Mouse (Mus musculus) bone marrow, adult 2 months (tissue): ENCODE measurements around the gene Dbx2. TPM values are rescaled to one million over a fixed set of nuclear protein-coding genes. Genes with fewer than 3 reads are reported as not detected.

ENCODE experiments used
- H3K27ac ChIP-seq: fragments of 200-500 bp; 2 replicates; pipeline ENCODE4 v1.5.1; 2012; ENCODE audit warnings: low read depth, mild to moderate bottlenecking, control low read depth, inconsistent platforms, low read length; ENCODE audit not compliant: control insufficient read depth, poor library complexity, insufficient read depth
- H3K4me1 ChIP-seq: fragments of 200-500 bp; 2 replicates; pipeline ENCODE4 v1.6.1; 2011; ENCODE audit warnings: low read length; ENCODE audit not compliant: control insufficient read depth, insufficient read depth
- H3K4me3 ChIP-seq: fragments of 200-500 bp; replicated peaks from 2 replicates; pipeline ENCODE3; 2011; ENCODE audit warnings: mild to moderate bottlenecking, low read depth, low read length, control low read depth; ENCODE audit not compliant: control insufficient read depth
- CTCF ChIP-seq: fragments of 200-500 bp; IDR thresholded peaks from 2 replicates; pipeline ENCODE4 v1.5.1; 2011; ENCODE audit warnings: low read length, control low read depth; ENCODE audit not compliant: control insufficient read depth, insufficient read depth
- POLR2A ChIP-seq: fragments of 200-500 bp; IDR thresholded peaks from 2 replicates; pipeline ENCODE4 v1.6.1; 2011; ENCODE audit warnings: low read depth, mild to moderate bottlenecking, control low read depth, low read length, borderline replicate concordance; ENCODE audit not compliant: control insufficient read depth
- WGBS: fragments of 180-500 bp; shearing (Covaris S2); methylation state at CpG from one replicate; pipeline ENCODE4 v1.1.7; 2018; 5-methylcytosine and 5-hydroxymethylcytosine counted together
- polyA plus RNA-seq: library from polyadenylated mRNA; stranded (reverse); fragments of >200 nt; gene quantifications from 2 replicates; pipeline ENCODE4 v1.2.4, GENCODE M21; 2011; ENCODE audit warnings: low replicate concordance; ENCODE audit not compliant: missing spikeins, insufficient read depth, insufficient read length

Dbx2 gene
- polyA plus RNA-seq = not detected in 2 replicates

DNA sequence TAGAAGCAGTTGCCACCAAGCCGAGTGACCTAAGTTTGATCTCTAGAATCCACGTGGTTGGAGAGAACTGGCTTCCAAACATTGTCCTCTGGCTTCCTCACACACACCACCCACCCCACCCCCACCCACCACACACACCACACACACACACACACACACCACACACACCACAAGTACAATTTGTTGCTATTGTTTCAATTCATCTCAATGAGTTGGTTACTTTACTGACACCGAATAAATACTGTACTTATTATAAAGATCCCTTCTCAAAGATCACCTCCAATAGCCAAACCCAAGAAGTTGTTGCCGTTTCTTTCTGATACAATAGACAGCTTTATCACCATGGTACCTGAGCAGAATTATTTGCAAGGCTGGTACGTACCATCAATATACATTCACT lies at the start of gene Dbx2:
Dbx2 (minus strand) TSS at position 101 of the 400 bp plus-strand sequence.
- H3K27ac ChIP-seq = no peak within 1 kb of the TSS
- no peaks in the 10 kb centered on the region; the same call in 1 of the 2 replicates for H3K4me1 ChIP-seq
- no peak for TF ChIP-seq POLR2A
- TF ChIP-seq CTCF = no peak
- WGBS = 73% methylated on average over 5 of the region's 5 CpGs
- no peak within 1 kb of the TSS for H3K4me3 ChIP-seq

DNA sequence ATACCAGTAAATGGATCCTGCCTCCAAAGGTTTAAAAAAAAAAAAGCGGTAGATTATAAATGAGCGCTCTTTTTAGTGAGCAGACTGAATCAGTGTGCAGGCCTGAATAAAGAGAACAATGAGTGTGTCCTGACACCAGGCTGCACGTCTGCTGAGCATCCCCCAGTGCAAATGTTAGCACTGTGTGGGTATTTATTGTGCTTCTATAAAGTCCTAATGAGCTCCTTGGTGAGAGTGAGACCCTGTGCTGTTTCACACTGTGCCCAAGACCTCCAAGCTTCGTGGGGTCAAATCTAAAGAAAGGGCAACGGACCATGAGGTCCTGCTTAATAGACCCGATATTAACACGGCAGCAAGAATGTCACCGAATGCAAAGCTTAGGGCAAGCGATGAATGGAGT lies 46.4 kb upstream of the Dbx2 start:
- H3K4me1 ChIP-seq = no peaks in the 10 kb centered on the region
- no peak overlapping the region for H3K27ac ChIP-seq
- WGBS = 82% methylated on average over 9 of the region's 9 CpGs
- TF ChIP-seq POLR2A (no peak), CTCF (no peak)
- H3K4me3 ChIP-seq = no peak overlapping the region

DNA sequence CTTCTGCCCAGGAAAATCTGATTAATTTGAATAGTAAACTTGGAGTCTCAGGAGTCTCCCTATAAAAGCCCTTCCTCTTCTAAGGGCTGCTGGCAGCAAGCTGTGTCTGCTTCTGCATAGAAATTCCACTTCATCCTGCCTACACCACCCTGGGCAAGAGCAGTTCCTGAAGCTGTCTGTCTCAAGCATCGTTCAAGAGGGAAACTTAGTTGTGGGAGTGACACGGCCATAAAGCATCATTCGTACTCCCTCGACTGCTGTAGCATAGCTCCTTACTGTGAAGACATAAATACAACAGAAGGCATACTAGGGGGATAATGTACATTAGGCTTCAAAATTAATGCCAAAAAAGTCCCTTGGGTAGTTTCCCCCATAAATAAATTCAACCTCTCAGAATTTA lies 45.8 kb upstream of the Dbx2 start:
- TF ChIP-seq CTCF (no peak), POLR2A (no peak)
- H3K27ac ChIP-seq = no peak overlapping the region
- no peaks in the 10 kb centered on the region for H3K4me1 ChIP-seq
- H3K4me3 ChIP-seq = no peak overlapping the region
- WGBS = 60% methylated on average over 4 of the region's 4 CpGs

DNA sequence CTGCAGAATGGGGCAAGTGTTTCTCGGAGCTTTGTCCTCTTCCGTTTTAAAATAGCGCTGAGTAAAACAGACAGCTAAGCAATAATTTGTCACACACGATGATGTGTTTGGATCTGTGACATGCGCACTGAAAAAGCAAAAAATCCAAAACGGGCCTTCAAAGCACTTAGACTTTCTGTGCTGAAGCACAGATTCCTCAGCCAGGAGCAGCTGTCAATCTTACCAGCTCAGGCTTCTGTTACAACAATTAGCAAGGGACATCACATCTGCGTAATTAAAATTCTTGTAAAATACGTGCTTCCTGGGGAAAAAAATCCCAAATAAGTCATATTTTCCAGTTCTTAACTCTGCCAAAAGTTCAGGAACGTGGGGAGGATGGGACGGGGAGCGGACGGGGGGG lies 43.6 kb upstream of the Dbx2 start:
- Histone ChIP-seq H3K27ac (no peak overlapping the region), H3K4me3 (no peak overlapping the region), H3K4me1 (no peaks in the 10 kb centered on the region)
- TF ChIP-seq CTCF (no peak), POLR2A (no peak)
- 80% methylated on average over 12 of the region's 12 CpGs for WGBS

DNA sequence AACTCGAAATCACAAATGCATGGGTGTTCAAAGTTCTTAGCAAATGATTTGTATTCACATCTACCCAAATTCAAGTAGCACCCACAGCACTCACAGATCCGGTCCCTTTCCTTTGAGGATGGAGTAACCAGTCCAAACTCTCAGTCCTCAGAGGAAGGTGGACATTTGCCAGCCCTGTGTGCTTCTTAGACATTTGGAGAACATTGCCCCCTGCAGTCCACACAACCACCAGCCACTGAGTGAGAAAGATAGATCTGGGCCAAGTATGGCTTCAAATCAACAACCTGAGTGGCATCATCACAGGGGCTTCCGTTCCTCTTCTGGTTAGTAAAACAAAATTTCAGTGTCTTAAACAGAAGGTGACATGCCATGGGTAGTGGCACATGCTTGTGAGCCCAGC lies 38.0 kb upstream of the Dbx2 start:
- Histone ChIP-seq H3K27ac (no peak overlapping the region), H3K4me1 (no peaks in the 10 kb centered on the region), H3K4me3 (no peak overlapping the region)
- 74% methylated on average over 3 of the region's 3 CpGs for WGBS
- no peak for TF ChIP-seq POLR2A
- TF ChIP-seq CTCF = no peak

DNA sequence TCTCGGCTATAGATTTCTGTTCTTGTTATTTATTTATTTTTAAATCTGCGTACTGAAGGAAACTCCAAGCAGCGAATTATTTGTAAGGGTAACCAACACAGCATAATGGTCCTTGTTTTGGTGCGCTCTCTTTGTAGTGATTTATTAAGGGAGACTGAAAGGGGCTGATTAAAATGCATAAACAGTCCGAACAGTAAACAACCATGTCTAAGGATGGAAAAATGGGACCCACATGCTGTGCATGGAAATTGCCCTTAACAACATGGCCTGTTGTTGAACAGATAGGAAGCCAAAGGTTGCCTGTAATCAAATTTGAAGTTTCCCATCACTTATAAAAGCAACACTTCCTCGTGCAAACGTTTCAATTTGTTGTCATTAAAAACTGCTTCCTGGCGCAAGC lies 35.8 kb upstream of the Dbx2 start:
- Histone ChIP-seq H3K4me1 (no peaks in the 10 kb centered on the region), H3K27ac (no peak overlapping the region), H3K4me3 (no peak overlapping the region)
- TF ChIP-seq POLR2A = no peak
- TF ChIP-seq CTCF = no peak
- WGBS = 72% methylated on average over 8 of the region's 8 CpGs

DNA sequence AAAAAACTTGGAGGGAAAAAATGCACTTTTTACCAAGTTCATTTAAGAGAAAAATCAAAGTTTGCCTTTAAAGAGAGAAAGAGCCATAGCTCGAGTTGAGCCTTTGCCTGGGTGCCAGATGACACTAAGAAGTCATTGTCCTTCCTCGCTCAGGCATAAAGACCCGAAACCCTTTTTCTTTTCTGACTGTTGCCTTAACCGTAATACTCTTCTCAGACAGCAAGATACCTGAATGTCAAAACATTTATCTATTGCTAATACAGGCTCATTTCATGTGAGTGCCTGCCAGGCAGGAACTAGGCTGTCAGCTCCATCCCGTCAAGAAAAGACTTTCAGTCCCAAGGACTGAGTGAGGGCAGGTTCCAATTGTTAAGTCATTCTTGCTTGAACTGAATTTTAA lies 35.4 kb upstream of the Dbx2 start:
- 73% methylated on average over 5 of the region's 5 CpGs for WGBS
- Histone ChIP-seq H3K4me1 (no peaks in the 10 kb centered on the region), H3K27ac (no peak overlapping the region), H3K4me3 (no peak overlapping the region)
- TF ChIP-seq CTCF = no peak
- no peak for TF ChIP-seq POLR2A

DNA sequence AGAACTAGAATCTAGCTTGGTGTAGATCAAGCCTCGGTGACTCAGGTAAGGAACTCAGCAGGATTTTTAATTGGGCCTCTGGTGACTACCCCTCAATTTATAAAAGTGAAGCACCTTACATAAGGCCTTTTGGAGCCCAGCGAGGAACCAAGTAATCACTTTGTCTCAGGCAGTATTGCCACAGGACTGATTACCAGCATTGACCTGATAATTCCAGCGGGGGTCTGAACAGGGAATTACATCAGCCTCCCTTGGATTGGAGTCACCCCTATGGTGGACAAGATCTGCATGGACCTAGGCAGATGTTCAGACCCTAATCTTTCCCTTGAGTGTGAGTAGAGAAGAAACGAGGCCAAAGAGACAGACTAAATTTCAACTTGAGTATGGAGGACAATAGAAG lies 26.9 kb upstream of the Dbx2 start:
- Histone ChIP-seq H3K4me3 (no peak overlapping the region), H3K4me1 (no peaks in the 10 kb centered on the region; the same call in 1 of the 2 replicates), H3K27ac (no peak overlapping the region)
- TF ChIP-seq CTCF = no peak
- no peak for TF ChIP-seq POLR2A
- 71% methylated on average over 4 of the region's 4 CpGs for WGBS

DNA sequence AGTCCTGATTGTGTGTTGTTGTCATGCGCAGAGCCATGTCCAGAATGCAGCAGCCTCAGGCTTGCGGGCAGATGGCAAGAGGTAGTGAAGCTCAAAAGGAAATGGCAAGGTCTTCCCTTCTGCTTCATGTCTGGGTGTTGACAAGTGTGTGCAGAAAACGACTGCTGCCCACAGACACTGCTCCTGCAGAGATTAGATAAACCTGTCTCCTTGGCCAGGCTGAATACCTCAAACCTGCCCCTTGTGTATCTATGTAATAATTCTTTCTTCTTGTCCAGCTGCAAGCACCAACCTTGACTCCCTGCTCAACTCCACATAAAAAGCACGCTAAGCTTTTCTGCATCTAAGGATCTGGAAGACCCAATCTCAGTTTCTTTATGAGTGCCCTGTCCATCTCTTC lies 19.9 kb upstream of the Dbx2 start:
- no peak overlapping the region for H3K4me3 ChIP-seq
- 77% methylated on average over 4 of the region's 4 CpGs for WGBS
- no peak for TF ChIP-seq CTCF
- no peak for TF ChIP-seq POLR2A
- H3K4me1 ChIP-seq = no peaks in the 10 kb centered on the region; the same call in 1 of the 2 replicates
- H3K27ac ChIP-seq = no peak overlapping the region

DNA sequence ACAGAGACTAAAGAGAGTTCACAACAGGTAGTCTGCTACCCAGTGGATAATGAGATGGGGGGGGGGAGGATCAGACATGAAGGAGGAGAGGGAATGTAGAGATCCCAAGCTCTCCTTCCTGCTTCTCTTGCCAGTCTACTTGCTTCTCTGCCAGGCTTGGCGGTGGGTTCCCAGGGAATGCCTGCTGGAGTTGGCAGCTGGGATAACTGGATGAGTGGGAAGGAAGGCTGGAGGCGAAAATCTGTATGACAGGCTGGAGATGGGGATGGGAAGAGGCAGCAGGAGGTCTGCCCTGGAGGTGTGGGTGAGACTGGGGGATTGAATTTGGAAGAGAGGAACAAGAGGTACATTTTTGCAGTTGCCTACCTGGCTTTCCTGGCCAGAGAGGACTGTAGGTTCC lies 19.4 kb upstream of the Dbx2 start:
- WGBS = 81% methylated on average over 2 of the region's 2 CpGs
- TF ChIP-seq CTCF = no peak
- TF ChIP-seq POLR2A = no peak
- H3K4me1 ChIP-seq = no peaks in the 10 kb centered on the region; the same call in 1 of the 2 replicates
- no peak overlapping the region for H3K27ac ChIP-seq
- H3K4me3 ChIP-seq = no peak overlapping the region
